Mouse (Mus musculus): ENCODE measurements around the gene Crocc2.

The Crocc2 gene

DNA sequence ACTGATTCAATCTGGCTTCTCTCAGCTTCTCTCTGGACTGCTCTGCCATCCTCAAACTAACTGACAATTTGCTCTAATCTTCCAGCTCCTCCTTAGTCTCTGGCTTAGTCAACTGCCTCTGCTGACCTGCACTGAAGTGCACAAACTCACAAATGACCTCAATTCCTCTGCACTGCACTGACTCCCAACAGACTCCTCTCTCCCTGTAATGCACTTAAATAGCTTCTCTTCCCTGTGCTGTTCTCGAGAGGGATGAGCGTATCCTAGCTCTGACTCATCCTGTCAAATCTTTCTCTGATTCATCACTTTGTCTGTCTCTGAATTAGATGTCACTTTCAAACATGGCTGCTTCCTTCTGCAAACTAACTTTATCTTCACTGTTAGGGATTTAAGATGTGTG lies 99.7 kb downstream of the Crocc2 start:
- DNase-seq (ENCODE audit: inconsistent age in 2 of 2, low spot score in 1 of 2): no peak

DNA sequence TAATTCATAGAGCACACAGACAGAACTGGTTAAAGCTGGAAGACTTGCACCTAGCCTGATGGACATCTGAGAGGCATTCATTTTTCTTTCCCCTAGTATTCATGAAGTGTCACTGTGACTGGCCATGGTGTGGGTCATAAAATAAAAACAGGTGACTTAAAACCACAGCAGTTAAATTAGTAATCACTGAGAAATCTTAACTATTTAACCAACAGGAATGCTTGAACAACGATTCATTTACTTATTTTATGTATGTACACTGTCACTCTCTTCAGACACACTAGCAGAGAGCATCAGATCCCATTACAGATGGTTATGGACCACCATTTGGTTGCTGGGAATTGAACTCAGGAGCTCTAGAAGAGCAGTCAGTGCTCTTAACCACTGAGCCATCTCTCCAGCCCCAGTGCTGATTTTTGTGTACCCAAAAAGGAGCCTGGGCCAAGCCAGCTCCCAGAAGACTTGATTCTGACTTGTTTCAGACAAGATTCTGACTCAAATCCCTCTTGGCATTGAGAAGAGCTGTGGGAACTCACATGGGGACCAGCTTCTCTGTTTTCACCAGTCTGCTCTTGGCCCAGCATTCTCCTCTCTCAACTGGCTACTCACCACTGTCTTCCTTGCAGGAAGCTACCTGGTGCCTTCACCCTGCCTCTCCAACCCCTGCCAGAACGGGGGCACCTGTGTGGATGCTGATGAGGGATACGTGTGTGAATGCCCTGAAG lies 102.2 kb downstream of the Crocc2 start:
- DNase-seq (ENCODE audit: inconsistent age in 2 of 2, low spot score in 1 of 2): no peak

DNA sequence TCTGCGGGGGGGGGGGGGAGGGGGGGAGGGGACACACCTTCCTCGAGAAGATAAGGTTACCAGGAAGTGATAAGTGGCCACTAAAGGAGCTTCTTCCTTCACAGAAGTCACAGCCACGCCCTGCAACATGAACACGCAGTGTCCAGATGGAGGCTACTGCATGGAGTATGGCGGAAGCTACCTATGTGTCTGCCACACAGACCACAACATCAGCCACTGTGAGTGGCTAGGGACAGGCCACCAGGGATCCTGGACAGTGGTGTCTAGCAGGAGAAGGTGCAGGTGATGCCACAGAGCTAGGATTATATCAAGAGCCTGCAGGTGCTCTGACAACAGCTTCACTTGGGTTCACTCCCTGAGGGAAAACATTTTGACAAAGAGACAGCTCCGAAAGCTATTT lies 103.2 kb downstream of the Crocc2 start:
- DNase-seq (ENCODE audit: inconsistent age in 2 of 2, low spot score in 1 of 2): no peak

DNA sequence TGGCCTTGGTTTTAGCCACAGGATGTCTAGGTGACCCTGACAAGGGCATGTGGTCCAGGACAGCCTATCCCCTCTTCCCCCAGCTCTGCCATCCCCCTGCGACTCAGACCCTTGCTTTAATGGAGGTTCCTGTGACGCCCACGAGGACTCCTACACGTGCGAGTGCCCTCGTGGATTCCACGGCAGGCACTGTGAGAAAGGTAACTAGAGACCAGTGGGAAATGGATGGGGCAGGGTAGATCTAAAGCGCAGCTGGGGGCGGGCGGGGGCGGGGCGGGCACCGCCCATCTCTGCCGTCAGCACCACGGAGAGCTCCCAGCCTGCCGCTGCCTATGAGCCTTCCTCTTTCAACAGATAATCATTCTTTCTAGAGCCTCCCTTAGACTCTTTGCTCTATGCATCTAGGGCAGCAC lies 103.9 kb downstream of the Crocc2 start:
- DNase-seq (ENCODE audit: inconsistent age in 2 of 2, low spot score in 1 of 2): peak; percentile 15 to 63

DNA sequence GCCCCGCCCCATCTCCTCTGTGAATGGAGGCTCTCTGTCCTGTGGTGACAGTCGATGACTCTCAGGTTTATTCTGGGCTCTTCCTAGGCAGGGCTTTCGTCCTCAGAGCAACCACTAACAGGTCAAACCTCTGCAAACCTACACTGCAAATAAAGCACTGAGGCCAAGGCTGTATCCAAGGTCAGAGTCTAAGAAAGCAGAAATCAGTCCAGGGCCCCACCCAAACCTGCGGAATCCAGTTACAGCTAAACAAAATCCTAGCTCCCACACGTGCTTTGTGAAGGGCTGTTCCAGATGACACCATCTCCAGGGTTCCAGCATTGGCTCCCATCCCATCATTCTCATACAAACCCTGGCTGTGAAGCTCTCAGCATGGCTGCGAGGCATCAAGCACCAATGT lies 107.0 kb downstream of the Crocc2 start:
- no peak for DNase-seq (ENCODE audit: inconsistent age in 2 of 2, low spot score in 1 of 2)

DNA sequence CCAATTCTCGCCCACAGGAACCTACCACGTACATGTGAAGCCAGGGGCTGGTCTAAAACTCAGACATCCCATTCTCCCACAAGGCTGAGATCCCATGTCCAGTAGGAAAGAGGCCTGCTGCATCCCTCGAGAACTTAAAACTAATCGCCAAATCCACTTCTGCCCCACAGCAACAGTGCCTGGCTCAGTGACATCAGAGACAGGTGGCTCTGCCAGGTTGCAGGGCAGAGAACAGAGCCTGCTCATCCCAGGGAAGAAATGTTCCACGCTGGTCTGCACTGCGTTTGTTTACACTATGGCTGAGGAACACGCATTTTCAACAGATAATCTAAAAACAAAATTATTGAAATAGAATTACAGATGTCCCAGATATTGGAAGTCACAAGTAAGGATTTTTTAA lies 108.5 kb downstream of the Crocc2 start:
- no peak for DNase-seq (ENCODE audit: inconsistent age in 2 of 2, low spot score in 1 of 2)

Measured in adrenal gland, adult (tissue).